Mouse (Mus musculus) midbrain, postnatal 0 days (tissue): ENCODE results near the gene Etnk2. TPM values are rescaled to one million over a fixed set of nuclear protein-coding genes. Genes with fewer than 3 reads are reported as not detected.

Source experiments
- ATAC-seq: fragments of 200-750 bp; cut with Nextera tagmentation; 2 replicates; pipeline ENCODE4 v1.8.0; 2017; ENCODE audit warnings: moderate number of reproducible peaks, mild to moderate bottlenecking, moderate TSS enrichment, moderate library complexity; ENCODE audit not compliant: low FRiP score
- DNase-seq: peaks from one replicate; pipeline ENCODE4 v3.0.0-alpha.2; 2015; ENCODE audit warnings: low spot score
- H3K27ac ChIP-seq: fragments of 300-500 bp; sonication (generic); 2 replicates; pipeline ENCODE4 v1.5.1; 2014; ENCODE audit warnings: low read depth, mild to moderate bottlenecking, low read length, mixed read lengths
- H3K27me3 ChIP-seq: fragments of 300-500 bp; sonication (generic); 2 replicates; pipeline ENCODE4 v1.6.1; 2014; ENCODE audit warnings: low read length, control low read depth, mixed read lengths; ENCODE audit not compliant: insufficient read depth
- H3K36me3 ChIP-seq: fragments of 300-500 bp; sonication (generic); 2 replicates; pipeline ENCODE4 v1.6.1; 2014; ENCODE audit warnings: low read length, control low read depth, mixed read lengths; ENCODE audit not compliant: insufficient read depth
- H3K4me1 ChIP-seq: fragments of 300-500 bp; sonication (generic); 2 replicates; pipeline ENCODE4 v1.6.1; 2014; ENCODE audit warnings: mild to moderate bottlenecking, control low read depth, antibody characterized with exemption, low read length, mixed read lengths; ENCODE audit not compliant: insufficient read depth
- H3K4me2 ChIP-seq: fragments of 300-500 bp; sonication (generic); 2 replicates; pipeline ENCODE4 v1.6.1; 2014; ENCODE audit warnings: low read depth, mild to moderate bottlenecking, low read length, mixed read lengths; ENCODE audit not compliant: poor library complexity, severe bottlenecking
- H3K4me3 ChIP-seq: fragments of 300-500 bp; sonication (generic); 2 replicates; pipeline ENCODE4 v1.5.1; 2014; ENCODE audit warnings: low read depth, mild to moderate bottlenecking, low read length, moderate library complexity
- H3K9ac ChIP-seq: fragments of 300-500 bp; sonication (generic); replicated peaks from 2 replicates; pipeline ENCODE4 v1.6.1; 2014; ENCODE audit warnings: mild to moderate bottlenecking, low read length, moderate library complexity, mixed read lengths; ENCODE audit not compliant: poor library complexity, severe bottlenecking
- H3K9me3 ChIP-seq: fragments of 300-500 bp; sonication (generic); 2 replicates; pipeline ENCODE4 v1.6.1; 2016; ENCODE audit warnings: low read length, control low read depth
- CTCF ChIP-seq: IDR thresholded peaks from 2 replicates; pipeline ENCODE4 v1.5.1; 2016; ENCODE audit warnings: antibody characterized with exemption, mild to moderate bottlenecking
- WGBS: fragments of 180-500 bp; shearing (Covaris S2); extraction: QIAGEN DNeasy Blood & Tissue Kit; methylation state at CpG from one replicate; pipeline ENCODE4 v1.1.7; 2014; 5-methylcytosine and 5-hydroxymethylcytosine counted together
- polyA plus RNA-seq: library from polyadenylated mRNA; unstranded; fragments of >200 nt; fragmentation: Nextera tagmentation; extraction: Ambion mirVana; gene quantifications from 2 replicates; pipeline ENCODE4 v1.2.1, GENCODE M21; 2015
- total RNA-seq: library from RNA; depleted of rRNA; stranded (reverse); fragments of >200 nt; gene quantifications from 2 replicates; pipeline ENCODE4 v1.2.3, GENCODE M21; 2014

Etnk2 gene
- total and polyA plus RNA-seq, 2 experiments from 2014 or later = 34.5 to 52.0 TPM

DNA sequence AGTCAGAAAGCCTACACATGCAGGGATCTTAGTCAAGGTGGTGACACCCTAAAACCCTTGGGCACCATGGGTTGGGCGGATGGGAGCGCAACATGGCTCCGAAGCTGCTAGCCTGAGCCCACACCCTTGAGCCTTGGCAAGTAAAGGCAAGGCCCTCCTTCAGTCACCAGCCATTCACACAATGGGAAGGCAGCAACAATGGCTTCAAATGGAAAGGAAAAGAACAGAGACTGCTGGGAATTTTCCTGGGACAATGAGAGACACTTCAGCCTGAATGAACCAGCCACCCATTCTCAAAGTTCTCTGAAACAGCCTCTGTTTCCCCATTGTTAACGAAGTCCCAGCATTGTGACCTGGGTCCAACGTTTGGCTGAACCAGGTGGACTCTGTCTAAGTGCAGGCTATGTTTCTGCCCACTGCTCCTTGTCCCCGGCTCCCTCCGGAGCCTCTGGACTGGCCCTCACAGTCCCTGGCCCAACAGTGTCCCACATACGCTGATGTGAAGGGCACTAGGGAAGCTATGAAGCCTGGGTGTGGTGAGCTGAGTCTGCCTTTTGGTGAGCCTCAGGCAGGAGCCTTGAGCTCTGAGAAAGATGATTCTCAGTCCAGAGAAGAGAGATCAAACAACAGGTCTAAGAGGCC lies 48.3 kb downstream of the Etnk2 start:
- no peak for DNase-seq
- Histone ChIP-seq H3K4me1 (0 out of 2 replicates have a peak, but pooled peaks cover 5% of the 10 kb centered on the region), H3K36me3 (no peaks in the 10 kb centered on the region), H3K27me3 (no peaks in the 10 kb centered on the region), H3K4me2 (no peak overlapping the region), H3K4me3 (no peak overlapping the region), H3K9ac (no peak overlapping the region), H3K27ac (no peak overlapping the region), H3K9me3 (no peaks in the 10 kb centered on the region)
- no peak for ATAC-seq
- WGBS = 58% methylated on average over 8 of the region's 8 CpGs
- no peak for TF ChIP-seq CTCF

DNA sequence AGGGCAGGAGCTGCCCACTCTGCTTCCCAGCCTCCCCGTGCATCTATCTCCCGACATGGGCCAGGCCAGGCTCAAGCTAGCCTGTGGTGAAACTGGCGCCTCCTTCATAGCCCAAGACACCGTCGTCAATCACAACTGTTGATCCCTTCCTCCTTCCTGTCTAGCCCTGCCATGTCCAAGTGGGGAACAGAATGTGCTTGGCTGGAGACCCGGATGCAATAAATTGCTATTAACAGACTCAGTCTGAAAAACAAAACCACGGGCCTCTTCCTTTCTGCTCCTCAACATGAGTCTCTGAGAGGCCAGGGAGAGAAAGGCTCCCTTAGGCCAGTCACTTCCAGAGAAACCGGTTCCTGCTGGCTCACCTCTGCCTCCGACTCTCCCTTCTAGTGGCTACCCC lies 49.6 kb downstream of the Etnk2 start:
- no peak overlapping the region for H3K27ac ChIP-seq
- WGBS = 79% methylated on average over 9 of the region's 9 CpGs
- no peak overlapping the region for H3K4me2 ChIP-seq
- no peaks in the 10 kb centered on the region for H3K9me3 ChIP-seq
- peaks cover 9% of the 10 kb centered on the region; the same call in 1 of the 2 replicates for H3K4me1 ChIP-seq
- H3K4me3 ChIP-seq = no peak overlapping the region
- ATAC-seq (no peak), DNase-seq (no peak)
- no peaks in the 10 kb centered on the region for H3K36me3 ChIP-seq
- no peak for TF ChIP-seq CTCF
- H3K27me3 ChIP-seq = no peaks in the 10 kb centered on the region
- no peak overlapping the region for H3K9ac ChIP-seq

DNA sequence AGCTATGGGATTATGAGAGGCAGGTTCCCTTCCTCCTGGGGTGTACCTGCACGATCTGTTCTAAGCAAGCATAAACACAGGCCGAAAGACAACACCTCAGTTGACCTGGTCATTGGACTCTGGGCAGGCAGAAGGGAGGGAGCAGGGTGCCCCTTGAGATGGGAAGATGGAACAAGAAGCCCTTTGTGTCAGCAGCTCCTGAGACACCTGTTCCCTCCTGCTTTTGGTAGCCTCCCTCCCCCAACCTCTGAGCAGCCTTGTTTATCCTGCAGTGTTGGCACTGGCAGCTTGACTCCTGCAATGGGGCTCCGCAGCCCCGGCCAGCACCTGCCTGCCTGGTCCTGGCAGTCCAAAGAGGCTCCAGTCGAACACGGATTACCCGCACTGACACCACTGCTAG lies 51.7 kb downstream of the Etnk2 start:
- Histone ChIP-seq H3K4me3 (no peak overlapping the region), H3K4me2 (no peak overlapping the region), H3K4me1 (peaks cover 17% of the 10 kb centered on the region; the same call in 1 of the 2 replicates), H3K27me3 (no peaks in the 10 kb centered on the region), H3K9me3 (no peaks in the 10 kb centered on the region), H3K9ac (no peak overlapping the region), H3K27ac (no peak overlapping the region), H3K36me3 (no peaks in the 10 kb centered on the region)
- ATAC-seq (no peak), DNase-seq (no peak)
- no peak for TF ChIP-seq CTCF
- WGBS = 58% methylated on average over 7 of the region's 7 CpGs

DNA sequence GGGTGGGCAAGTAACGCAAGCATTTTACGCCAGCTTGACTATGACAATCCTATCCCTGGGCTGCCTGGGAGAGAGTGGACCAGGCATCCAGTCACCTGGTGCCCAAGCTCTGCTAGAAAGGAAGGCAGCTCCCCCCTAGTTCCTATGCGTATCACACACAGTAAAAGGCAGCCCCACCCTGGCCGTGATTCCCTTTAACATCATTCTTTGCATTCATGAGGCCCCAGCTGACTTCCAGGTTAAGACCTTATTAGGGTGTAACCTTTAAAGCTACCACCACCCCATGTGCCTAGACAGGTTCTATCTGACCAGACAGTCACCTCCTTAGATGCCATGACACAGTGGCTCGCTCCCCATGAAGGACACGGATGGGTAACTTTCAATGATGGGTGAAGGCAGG lies 52.1 kb downstream of the Etnk2 start:
- ATAC-seq (no peak), DNase-seq (no peak)
- peaks cover 17% of the 10 kb centered on the region; the same call in 1 of the 2 replicates for H3K4me1 ChIP-seq
- no peak overlapping the region for H3K27ac ChIP-seq
- H3K9me3 ChIP-seq = no peaks in the 10 kb centered on the region
- 56% methylated on average over 6 of the region's 6 CpGs for WGBS
- no peak overlapping the region for H3K9ac ChIP-seq
- H3K4me2 ChIP-seq = no peak overlapping the region
- TF ChIP-seq CTCF = no peak
- H3K4me3 ChIP-seq = no peak overlapping the region
- H3K27me3 ChIP-seq = no peaks in the 10 kb centered on the region
- no peaks in the 10 kb centered on the region for H3K36me3 ChIP-seq

DNA sequence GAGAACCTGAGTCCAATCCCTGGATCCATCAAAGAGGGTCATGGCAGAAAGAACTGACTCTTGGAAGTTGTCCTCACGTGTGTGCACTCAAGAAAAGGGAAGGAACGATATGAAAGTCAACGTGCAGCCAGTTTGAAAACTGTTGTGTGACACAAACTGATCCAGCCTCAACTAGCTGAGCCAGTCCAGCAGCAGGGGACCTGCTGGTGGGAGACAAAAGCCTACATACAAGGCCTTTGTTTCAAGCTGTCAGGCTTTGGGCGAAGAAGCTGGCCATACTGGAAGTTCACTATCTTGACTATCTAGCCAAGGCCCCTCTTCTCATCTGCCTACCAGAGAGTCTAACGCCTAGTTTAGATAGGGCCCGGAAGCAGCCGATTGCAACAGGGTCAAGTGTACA lies 53.1 kb downstream of the Etnk2 start:
- Histone ChIP-seq H3K36me3 (no peaks in the 10 kb centered on the region), H3K27ac (no peak overlapping the region), H3K4me3 (no peak overlapping the region), H3K4me1 (peaks cover 17% of the 10 kb centered on the region; the same call in 1 of the 2 replicates), H3K27me3 (no peaks in the 10 kb centered on the region), H3K4me2 (no peak overlapping the region), H3K9ac (no peak overlapping the region), H3K9me3 (no peaks in the 10 kb centered on the region)
- no peak for TF ChIP-seq CTCF
- ATAC-seq (no peak), DNase-seq (no peak)
- WGBS = 88% methylated on average over 7 of the region's 7 CpGs

DNA sequence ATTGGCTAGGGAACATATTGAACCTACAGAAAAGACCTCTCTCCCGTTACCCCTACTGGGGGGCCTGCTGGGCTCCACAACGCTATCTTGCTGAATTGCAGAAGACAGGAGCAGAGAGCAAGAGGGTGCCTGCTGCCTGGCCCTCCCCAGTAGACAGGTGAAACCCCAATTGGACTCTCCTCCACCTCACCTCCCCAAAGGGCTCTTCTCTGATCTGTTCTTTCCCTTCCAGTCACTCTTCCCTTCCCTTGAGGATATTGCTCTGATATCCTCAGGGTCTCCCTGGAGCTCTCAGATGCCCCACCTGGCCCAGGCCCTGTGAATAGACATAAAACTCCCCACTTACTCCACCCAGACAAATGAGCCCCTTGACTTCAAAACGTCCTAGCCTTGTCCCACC lies 53.7 kb downstream of the Etnk2 start:
- peaks cover 17% of the 10 kb centered on the region; the same call in 1 of the 2 replicates for H3K4me1 ChIP-seq
- no peak overlapping the region for H3K9ac ChIP-seq
- H3K27me3 ChIP-seq = no peaks in the 10 kb centered on the region
- DNase-seq (no peak), ATAC-seq (no peak)
- H3K4me2 ChIP-seq = no peak overlapping the region
- H3K36me3 ChIP-seq = no peaks in the 10 kb centered on the region
- no peak overlapping the region for H3K4me3 ChIP-seq
- 68% methylated on average over 3 of the region's 3 CpGs for WGBS
- TF ChIP-seq CTCF = no peak
- H3K9me3 ChIP-seq = no peaks in the 10 kb centered on the region
- no peak overlapping the region for H3K27ac ChIP-seq
